Mouse (Mus musculus) midbrain, embryonic 11.5 days (tissue): Measurements from ENCODE around the gene Catsperg2. TPM values are rescaled to one million over a fixed set of nuclear protein-coding genes. Genes with fewer than 3 reads are reported as not detected.
"Not testable (repeated sequence)": the region's sequence is repeated elsewhere in the genome, so short reads cannot be mapped to it uniquely, and the experiment has no call there.

Experiments
- ATAC-seq: fragments of 200-750 bp; cut with Nextera tagmentation; 2 replicates; pipeline ENCODE4 v1.8.0; 2017; ENCODE audit warnings: moderate TSS enrichment, moderate library complexity; ENCODE audit not compliant: low FRiP score
- DNase-seq: peaks from one replicate; pipeline ENCODE4 v3.0.0; 2015; ENCODE audit warnings: low spot score; ENCODE audit errors: missing footprints
- H3K27ac ChIP-seq: fragments of 300-500 bp; sonication (generic); 2 replicates; pipeline ENCODE4 v1.5.1; 2014; ENCODE audit warnings: low read depth, low read length
- H3K27me3 ChIP-seq: fragments of 300-500 bp; sonication (generic); 2 replicates; pipeline ENCODE4 v1.6.1; 2014; ENCODE audit warnings: mild to moderate bottlenecking, low read length, moderate library complexity, mixed read lengths; ENCODE audit not compliant: control insufficient read depth, insufficient read depth
- H3K36me3 ChIP-seq: fragments of 300-500 bp; sonication (generic); 2 replicates; pipeline ENCODE4 v1.6.1; 2014; ENCODE audit warnings: mild to moderate bottlenecking, low read length, moderate library complexity, mixed read lengths; ENCODE audit not compliant: control insufficient read depth, insufficient read depth
- H3K4me1 ChIP-seq: fragments of 300-500 bp; sonication (generic); 2 replicates; pipeline ENCODE4 v1.6.1; 2014; ENCODE audit warnings: low read length; ENCODE audit not compliant: control insufficient read depth, insufficient read depth
- H3K4me2 ChIP-seq: fragments of 300-500 bp; sonication (generic); 2 replicates; pipeline ENCODE4 v1.6.1; 2014; ENCODE audit warnings: mild to moderate bottlenecking, moderate library complexity
- H3K4me3 ChIP-seq: fragments of 300-500 bp; sonication (generic); 2 replicates; pipeline ENCODE4 v1.5.1; 2014; ENCODE audit warnings: low read depth, low read length
- H3K9ac ChIP-seq: fragments of 300-500 bp; sonication (generic); 2 replicates; pipeline ENCODE4 v1.6.1; 2014; ENCODE audit warnings: low read length
- H3K9me3 ChIP-seq: fragments of 300-500 bp; sonication (generic); 2 replicates; pipeline ENCODE4 v1.6.1; 2016; ENCODE audit warnings: low read length; ENCODE audit not compliant: control insufficient read depth
- WGBS: fragments of 180-500 bp; shearing (Covaris S2); extraction: QIAGEN DNeasy Blood & Tissue Kit; methylation state at CpG from one replicate; pipeline ENCODE4 v1.1.7; 2014; 5-methylcytosine and 5-hydroxymethylcytosine counted together
- microRNA counts: library from miRNA; unstranded; fragments of <30 nt; microRNA quantifications from one replicate; lab custom pipeline; 2015
- microRNA-seq: library from miRNA; unstranded; fragments of <30 nt; microRNA quantifications from one replicate; pipeline ENCODE4, GENCODE M21; 2017
- polyA plus RNA-seq: library from polyadenylated mRNA; unstranded; fragments of >200 nt; fragmentation: Nextera tagmentation; extraction: Ambion mirVana; gene quantifications from 2 replicates; pipeline ENCODE4 v1.2.1, GENCODE M21; 2014

Catsperg2 gene
- polyA plus RNA-seq, 1 experiment from 2014 or later, result not detected

- Histone ChIP-seq H3K4me2 (no peak overlapping the region), H3K36me3 (no peaks in the 10 kb centered on the region), H3K27me3 (no peaks in the 10 kb centered on the region), H3K27ac (no peak overlapping the region), H3K4me3 (no peak overlapping the region), H3K9ac (no peak overlapping the region), H3K4me1 (no peaks in the 10 kb centered on the region), H3K9me3 (no peaks in the 10 kb centered on the region)
- ATAC-seq, result no peak
- no peak for DNase-seq
- WGBS, result 88% methylated on average over 3 of the region's 3 CpGs
These were observed 15.4 kb upstream of the Catsperg2 start for GRCm38 (mm10) chr7:29742258-29742657.

- Histone ChIP-seq H3K9me3 (peaks cover 3% of the 10 kb centered on the region), H3K9ac (no peak overlapping the region), H3K4me1 (no peaks in the 10 kb centered on the region), H3K4me3 (no peak overlapping the region), H3K27ac (no peak overlapping the region), H3K27me3 (no peaks in the 10 kb centered on the region), H3K36me3 (no peaks in the 10 kb centered on the region), H3K4me2 (no peak overlapping the region)
- WGBS, result 88% methylated on average over 2 of the region's 2 CpGs
- ATAC-seq, result no peak
- DNase-seq, result no peak
These were observed 1.2 kb upstream of the Catsperg2 start for GRCm38 (mm10) chr7:29728055-29728454.

- H3K9me3 ChIP-seq, H3K4me1 ChIP-seq, H3K9ac ChIP-seq, DNase-seq, H3K27ac ChIP-seq, H3K27me3 ChIP-seq, H3K4me3 ChIP-seq, H3K36me3 ChIP-seq, H3K4me2 ChIP-seq: not testable (repeated sequence)
- 33% methylated on average over 16 of the region's 17 CpGs for WGBS
- ATAC-seq, result peak; percentile 30; the same call in 1 of the 2 replicates
These were observed 1.2 kb downstream of the Catsperg2 start for GRCm38 (mm10) chr7:29725461-29726142.

DNA sequence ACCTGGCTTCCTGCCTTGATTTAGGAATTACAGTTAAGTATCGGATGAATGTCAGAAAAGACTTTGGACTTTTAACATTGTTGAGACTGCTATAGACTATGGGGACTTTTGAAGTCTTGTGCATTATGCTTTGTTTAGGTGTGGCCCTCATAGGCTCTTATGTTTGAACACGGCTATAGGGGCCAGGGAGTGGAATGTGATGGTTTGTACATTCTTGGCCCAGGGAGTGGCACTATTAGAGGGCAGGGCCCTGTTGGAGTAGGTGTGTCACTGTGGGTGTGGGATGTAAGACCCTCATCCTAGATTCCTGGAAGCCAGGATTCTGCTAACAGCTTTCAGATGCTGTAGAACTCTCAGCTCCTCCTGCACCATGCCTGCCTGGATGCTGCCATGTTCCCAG, 17.9 kb downstream of the Catsperg2 start:
- H3K4me1 ChIP-seq, H3K36me3 ChIP-seq, ATAC-seq, H3K9ac ChIP-seq, H3K9me3 ChIP-seq, H3K4me3 ChIP-seq, H3K27ac ChIP-seq, DNase-seq, H3K27me3 ChIP-seq, H3K4me2 ChIP-seq: not testable (repeated sequence)
- 90% methylated on average over 2 of the region's 2 CpGs for WGBS

GRCm38 (mm10) chr7:29695231-29695630, 31.6 kb downstream of the Catsperg2 start:
- H3K27me3 ChIP-seq, H3K4me1 ChIP-seq, H3K4me3 ChIP-seq, ATAC-seq, H3K9ac ChIP-seq, H3K9me3 ChIP-seq, H3K27ac ChIP-seq, H3K36me3 ChIP-seq, H3K4me2 ChIP-seq, DNase-seq: not testable (repeated sequence)
- WGBS, result 87% methylated on average over 3 of the region's 3 CpGs

GRCm38 (mm10) chr7:29681868-29682267, 45.0 kb downstream of the Catsperg2 start:
- DNase-seq (no peak), ATAC-seq (no peak)
- Histone ChIP-seq H3K4me2 (no peak overlapping the region), H3K4me1 (no peaks in the 10 kb centered on the region), H3K4me3 (no peak overlapping the region), H3K36me3 (no peaks in the 10 kb centered on the region), H3K9me3 (peaks cover 3% of the 10 kb centered on the region; the same call in 1 of the 2 replicates), H3K27me3 (no peaks in the 10 kb centered on the region), H3K9ac (no peak overlapping the region), H3K27ac (no peak overlapping the region)
- 69% methylated on average over 3 of the region's 3 CpGs for WGBS

MicroRNAs encoded within 50 kb of the gene (microRNA counts, 519-probe panel; counts per million panel counts)
- microRNA mmu-miR-1964 (lab: Ali Mortazavi, UCI), result not detected

Small RNA genes lying within 50 kb of the gene (microRNA-seq; reads per million reads assigned to microRNA genes)
- gene Mir1964, result 7.0 reads per million, percentile 26 among the genes with 10 or more reads in this experiment

Other genes starting within 250 kb of the Catsperg2 start
- gene Sipa1l3, start 208.4 kb downstream of the Catsperg2 start, polyA plus RNA-seq, result 5.8 and 7.8 TPM in 2 replicates
- 17.9 and 19.3 TPM in 2 replicates for gene Zfp84, start 41.5 kb upstream of the Catsperg2 start, polyA plus RNA-seq
- gene Zfp30, start 57.0 kb upstream of the Catsperg2 start, polyA plus RNA-seq, result 8.5 and 9.8 TPM in 2 replicates
- 20.6 and 25.3 TPM in 2 replicates for gene Zfp790, start 89.1 kb upstream of the Catsperg2 start, polyA plus RNA-seq
- 12.5 and 12.6 TPM in 2 replicates for gene Zfp940, start 126.6 kb upstream of the Catsperg2 start, polyA plus RNA-seq
- 10.3 and 12.1 TPM in 2 replicates for gene Zfp420, start 132.9 kb upstream of the Catsperg2 start, polyA plus RNA-seq
- gene Zfp27, start 179.5 kb upstream of the Catsperg2 start, polyA plus RNA-seq, result 14.7 and 15.3 TPM in 2 replicates
- 8.6 and 10.8 TPM in 2 replicates for gene Zfp383, start 181.2 kb upstream of the Catsperg2 start, polyA plus RNA-seq
- 10.6 and 12.6 TPM in 2 replicates for gene Zfp74, start 227.1 kb upstream of the Catsperg2 start, polyA plus RNA-seq